In genomic region chr2:165873196-165873595, GRCm38 (mm10) we compare ENCODE assay signal across 8 mouse cellular contexts. TPM values are rescaled to one million over a fixed set of nuclear protein-coding genes. Genes with fewer than 3 reads are reported as not detected.
DNase-seq lines count a peak whose midpoint lies in the region; ATAC-seq and TF ChIP-seq lines count a peak whose summit lies in the region.

No protein-coding gene starts in this region.

- no peak for ATAC-seq in heart, postnatal 0 days (ENCODE audit: insufficient read depth, low read depth)
- no peak for ATAC-seq in limb, embryonic 12.5 days (ENCODE audit: insufficient number of reproducible peaks, insufficient read depth, low FRiP score, low TSS enrichment, low read depth)

- TF ChIP-seq EP300 in heart, adult 2 months (IDR thresholded peaks at IDR 0.05; ENCODE audit: insufficient read depth, low read depth, low read length) = peak; percentile 91
- no peak for TF ChIP-seq EP300 in heart, postnatal 0 days (IDR thresholded peaks at IDR 0.05; ENCODE audit: low read depth)

- no peaks in the 10 kb centered on the region for H3K27me3 ChIP-seq in heart, adult 2 months (ENCODE audit: control insufficient read depth, insufficient read depth, low read length)
- no peaks in the 10 kb centered on the region for H3K27me3 ChIP-seq in heart, postnatal 0 days (ENCODE audit: control insufficient read depth, insufficient read depth, low read length)
- H3K27me3 ChIP-seq in limb, embryonic 12.5 days = no peaks in the 10 kb centered on the region

- peaks cover 51% of the 10 kb centered on the region for H3K4me1 ChIP-seq in heart, adult 2 months (ENCODE audit: control insufficient read depth, insufficient read depth, low read length)
- peaks cover 48% of the 10 kb centered on the region for H3K4me1 ChIP-seq in brown adipose tissue, adult 24 weeks (ENCODE audit: control insufficient read depth, insufficient read depth, insufficient read length, low read length)
- peaks cover 67% of the 10 kb centered on the region for H3K4me1 ChIP-seq in heart, postnatal 0 days (ENCODE audit: control insufficient read depth, insufficient read depth)
- H3K4me1 ChIP-seq in limb, embryonic 12.5 days (replicated peaks) = peaks cover 74% of the 10 kb centered on the region

- no peak overlapping the region for H3K4me3 ChIP-seq in heart, adult 2 months
- H3K4me3 ChIP-seq in brown adipose tissue, adult 24 weeks (ENCODE audit: insufficient read depth, low read depth, low read length) = no peak overlapping the region
- H3K4me3 ChIP-seq in heart, postnatal 0 days (ENCODE audit: low read depth, low read length) = no peak overlapping the region
- no peak overlapping the region for H3K4me3 ChIP-seq in limb, embryonic 12.5 days (replicated peaks)

- TF ChIP-seq POLR2A in heart, adult 2 months (IDR thresholded peaks at IDR 0.05; ENCODE audit: insufficient read depth, low read depth, low read length) = no peak

- peak; percentile 66 to 67 for DNase-seq in heart, adult 2 months
- DNase-seq in heart, postnatal 4 days = no peak
- peak; percentile 30 for DNase-seq in heart, postnatal 0 days (ENCODE audit: low spot score)
- DNase-seq in natural killer cell, adult 2 months (ENCODE audit: low spot score in 2 of 2) = no peak
- no peak for DNase-seq in embryo, embryonic 10.5 days (ENCODE audit: low spot score)
- no peak for DNase-seq in urinary bladder, adult 2 months (ENCODE audit: low spot score)

- TF ChIP-seq CTCF in heart, adult 2 months (IDR thresholded peaks at IDR 0.05) = no peak
- TF ChIP-seq CTCF in heart, postnatal 0 days (IDR thresholded peaks at IDR 0.05; ENCODE audit: low read depth) = no peak

- H3K79me2 ChIP-seq in heart, adult 2 months (replicated peaks; ENCODE audit: control insufficient read depth, insufficient read depth, low read length) = peaks cover 6% of the 10 kb centered on the region

- peak overlapping the region; percentile 98 for H3K27ac ChIP-seq in heart, adult 2 months
- peak overlapping the region; percentile 95 for H3K27ac ChIP-seq in brown adipose tissue, adult 24 weeks (replicated peaks; ENCODE audit: low read depth, low read length)
- peak overlapping the region; percentile 84 for H3K27ac ChIP-seq in heart, postnatal 0 days (ENCODE audit: low read depth)
- H3K27ac ChIP-seq in limb, embryonic 12.5 days = peak overlapping the region; percentile 94

- H3K4me2 ChIP-seq in heart, postnatal 0 days (ENCODE audit: low read depth, low read length) = no peak overlapping the region
- H3K4me2 ChIP-seq in limb, embryonic 12.5 days = no peak overlapping the region

- WGBS in heart, adult 2 months = 21% methylated on average over 7 of the region's 7 CpGs
- WGBS in heart, postnatal 0 days = 32% methylated on average over 7 of the region's 7 CpGs
- WGBS in limb, embryonic 12.5 days = 69% methylated on average over 7 of the region's 7 CpGs

- no peaks in the 10 kb centered on the region for H3K9me3 ChIP-seq in heart, postnatal 0 days (replicated peaks; ENCODE audit: control insufficient read depth, low read length)
- H3K9me3 ChIP-seq in limb, embryonic 12.5 days = no peaks in the 10 kb centered on the region

- H3K36me3 ChIP-seq in heart, adult 2 months (ENCODE audit: control insufficient read depth, insufficient read depth, low read length) = peaks cover 35% of the 10 kb centered on the region
- peaks cover 31% of the 10 kb centered on the region; the same call in 1 of the 2 replicates for H3K36me3 ChIP-seq in heart, postnatal 0 days (replicated peaks; ENCODE audit: control insufficient read depth, insufficient read depth, low read length)
- H3K36me3 ChIP-seq in limb, embryonic 12.5 days = peaks cover 63% of the 10 kb centered on the region

- H3K9ac ChIP-seq in heart, adult 2 months (ENCODE audit: low read depth, low read length) = peak overlapping the region; percentile 3; the same call in 1 of the 2 replicates
- H3K9ac ChIP-seq in heart, postnatal 0 days (replicated peaks; ENCODE audit: low read depth, low read length) = no peak overlapping the region
- H3K9ac ChIP-seq in limb, embryonic 12.5 days (replicated peaks) = no peak overlapping the region

- intact Hi-C loops in heart, adult 2 months (cut with DNase I) = no loop called here

RNA-seq across cellular contexts. Expression of gene Zmynd8, which starts 25.6 kb away (rescaled TPM):
- 10 to 100 TPM; 44.4 to 47.2 TPM for total RNA-seq in heart, adult 2 months (2021)
- 20.4 and 31.2 TPM in 2 replicates for polyA plus RNA-seq in heart, adult 2 months (2012; rRNA removed)
- 10 to 100 TPM; 49.5 to 50.4 TPM for total RNA-seq in heart, postnatal 4 days (2021)
- 6.7 and 17.9 TPM in 2 replicates for polyA plus RNA-seq in brown adipose tissue, adult 24 weeks (2012; ENCODE audit: insufficient read depth, insufficient read length, missing spikeins)
- total RNA-seq in heart, postnatal 0 days (2014; rRNA removed; ENCODE audit: low replicate concordance) = 19.2 and 48.1 TPM in 2 replicates
- 35.3 and 35.4 TPM in 2 replicates for polyA plus RNA-seq in heart, postnatal 0 days (2015; fragmentation: Nextera tagmentation; extraction: Ambion mirVana)
- 55.3 and 57.0 TPM in 2 replicates for polyA plus RNA-seq in limb, embryonic 12.5 days (2016; fragmentation: Nextera tagmentation; extraction: Ambion mirVana)
- polyA plus RNA-seq in urinary bladder, adult 2 months (2012; rRNA removed) = 35.3 and 46.7 TPM in 2 replicates

Comparison
In these comparisons a context has a peak if more than half of its experiments do, and no peak if none do; other contexts are left out.
1. DNase-seq: peak in heart, adult 2 months (2 of 2) and heart, postnatal 0 days (single experiment); none in heart, postnatal 4 days (single experiment), natural killer cell, adult 2 months (0 of 2), embryo, embryonic 10.5 days (single experiment) and urinary bladder, adult 2 months (single experiment).
2. Peak in every context shown above with its lines, with median percentiles within 50 percentile points of each other: H3K27ac ChIP-seq.